Mouse (Mus musculus): ENCODE results near the gene Hoxd8. TPM values are rescaled to one million over a fixed set of nuclear protein-coding genes. Genes with fewer than 3 reads are reported as not detected.

Hoxd8 gene
- total RNA-seq, 2 experiments from 2014 or later, result 43.9 to 55.4 TPM

DNA sequence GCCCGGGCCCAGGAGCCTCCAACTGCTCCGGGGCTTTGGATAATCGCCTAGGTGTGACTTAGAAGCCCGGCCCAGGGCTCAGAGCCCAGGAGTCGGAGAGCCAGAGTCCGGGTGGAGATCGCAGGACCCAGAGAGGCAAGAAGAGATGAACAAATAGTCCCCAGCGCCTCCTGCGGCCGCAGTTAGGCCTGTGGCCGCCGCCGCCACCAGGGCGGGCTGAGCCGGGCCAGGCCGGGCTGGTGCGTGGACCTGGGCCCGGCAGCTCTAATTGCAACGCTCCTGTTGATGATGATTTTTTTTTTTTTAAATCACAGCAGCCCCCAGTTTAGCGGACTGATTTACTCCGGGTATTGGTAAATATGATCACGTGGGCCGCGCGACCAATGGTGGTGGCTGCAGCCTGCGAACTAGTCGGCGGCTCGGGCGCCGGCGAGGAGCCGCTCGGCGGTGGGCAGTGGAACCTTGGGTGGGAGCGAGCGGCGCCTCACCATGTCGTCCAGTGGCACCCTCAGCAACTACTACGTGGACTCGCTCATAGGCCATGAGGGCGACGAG lies 6.8 kb upstream of the Hoxd8 start, which contains the start of gene Hoxd9:
Gene Hoxd9 (plus strand): TSS at position 161 of the 555 bp plus-strand sequence.
- no peak for DNase-seq (ENCODE audit: low spot score in 2 of 2)

DNA sequence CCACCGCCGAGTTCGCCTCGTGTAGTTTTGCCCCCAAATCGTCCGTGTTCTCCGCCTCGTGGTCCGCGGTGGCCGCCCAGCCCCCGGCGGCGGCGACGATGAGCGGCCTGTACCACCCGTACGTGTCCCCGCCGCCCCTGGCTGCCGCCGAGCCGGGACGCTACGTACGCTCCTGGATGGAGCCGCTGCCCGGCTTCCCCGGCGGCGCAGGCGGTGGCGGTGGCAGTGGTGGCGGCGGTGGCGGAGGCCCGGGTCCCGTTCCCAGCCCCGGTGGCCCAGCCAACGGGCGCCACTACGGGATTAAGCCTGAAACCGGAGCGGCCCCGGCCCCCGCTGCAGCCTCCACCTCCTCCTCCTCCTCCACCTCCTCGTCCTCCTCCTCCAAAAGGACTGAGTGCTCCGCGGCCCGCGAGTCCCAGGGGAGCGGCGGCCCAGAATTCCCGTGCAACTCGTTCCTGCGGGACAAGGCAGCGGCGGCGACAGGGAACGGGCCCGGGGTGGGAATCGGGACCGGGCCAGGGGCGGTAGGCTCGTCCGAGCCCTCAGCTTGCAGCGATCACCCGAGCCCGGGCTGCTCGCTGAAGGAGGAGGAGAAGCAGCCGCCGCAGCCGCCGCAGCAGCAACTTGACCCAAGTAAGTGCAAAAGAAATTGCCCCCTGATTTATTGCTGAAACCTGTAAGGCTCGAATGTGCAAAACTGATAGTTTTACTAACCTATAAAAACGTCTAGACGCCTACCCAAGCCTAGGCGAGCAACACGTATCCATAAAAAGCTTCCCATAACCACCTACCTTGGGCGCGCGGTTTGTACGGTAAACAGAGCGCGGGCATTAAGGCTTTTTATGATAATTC lies 6.0 kb upstream of the Hoxd8 start:
- no peak for DNase-seq (ENCODE audit: low spot score in 2 of 2)

DNA sequence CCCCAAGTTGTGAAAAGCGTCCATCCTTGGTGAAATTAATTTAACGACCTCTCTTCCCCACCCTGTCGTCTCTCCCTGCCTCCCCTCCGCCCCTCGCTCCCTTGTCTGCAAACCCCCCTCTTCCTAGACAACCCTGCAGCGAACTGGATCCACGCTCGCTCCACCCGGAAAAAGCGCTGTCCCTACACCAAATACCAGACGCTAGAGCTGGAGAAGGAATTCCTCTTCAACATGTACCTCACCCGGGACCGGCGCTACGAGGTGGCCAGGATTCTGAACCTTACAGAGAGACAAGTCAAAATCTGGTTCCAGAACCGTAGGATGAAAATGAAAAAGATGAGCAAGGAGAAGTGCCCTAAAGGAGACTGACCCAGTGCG lies 5.4 kb upstream of the Hoxd8 start:
- no peak for DNase-seq (ENCODE audit: low spot score in 2 of 2)

DNA sequence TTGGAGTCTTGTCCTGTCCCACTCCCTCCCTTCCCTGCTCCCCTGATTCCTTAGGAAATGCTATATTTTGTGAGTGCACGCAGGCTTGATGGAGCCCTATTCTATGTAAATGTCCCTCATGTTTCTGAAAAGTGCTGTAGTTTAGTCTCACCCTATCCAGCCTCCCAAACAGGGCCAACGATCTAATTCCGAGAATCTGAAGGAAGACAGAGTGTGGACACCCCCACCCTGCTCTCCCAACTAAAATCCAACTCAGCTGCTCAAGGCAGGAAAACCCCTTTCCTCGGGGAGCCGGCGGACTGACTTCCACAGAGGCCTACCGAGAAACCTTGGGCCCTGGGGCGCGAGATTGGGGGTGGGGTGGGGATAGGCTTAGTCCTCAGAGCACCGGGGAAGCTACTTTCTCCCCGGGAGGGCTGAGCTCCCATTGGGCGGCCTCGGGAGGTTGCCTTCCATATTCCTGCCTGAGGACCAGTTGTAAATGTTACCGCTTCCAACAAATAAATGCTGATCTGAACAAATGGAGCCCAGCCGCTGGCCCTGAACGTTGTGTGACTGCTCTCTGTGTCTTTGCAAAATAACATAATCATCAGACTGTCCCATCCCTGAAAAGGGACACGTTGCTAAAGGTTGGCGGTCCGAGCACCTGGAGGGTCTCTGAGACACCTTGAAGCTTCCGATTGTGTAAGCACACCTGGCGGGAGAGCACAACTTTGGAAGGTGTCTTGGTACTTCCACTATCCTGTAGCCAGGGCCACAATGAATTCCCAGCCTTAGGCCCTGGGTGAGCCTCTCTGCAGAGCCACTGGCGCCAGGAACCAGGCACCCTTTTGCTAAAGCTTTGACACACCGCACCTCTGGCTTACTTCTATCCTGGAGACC lies 4.5 kb upstream of the Hoxd8 start:
- DNase-seq (ENCODE audit: low spot score in 2 of 2), result no peak

DNA sequence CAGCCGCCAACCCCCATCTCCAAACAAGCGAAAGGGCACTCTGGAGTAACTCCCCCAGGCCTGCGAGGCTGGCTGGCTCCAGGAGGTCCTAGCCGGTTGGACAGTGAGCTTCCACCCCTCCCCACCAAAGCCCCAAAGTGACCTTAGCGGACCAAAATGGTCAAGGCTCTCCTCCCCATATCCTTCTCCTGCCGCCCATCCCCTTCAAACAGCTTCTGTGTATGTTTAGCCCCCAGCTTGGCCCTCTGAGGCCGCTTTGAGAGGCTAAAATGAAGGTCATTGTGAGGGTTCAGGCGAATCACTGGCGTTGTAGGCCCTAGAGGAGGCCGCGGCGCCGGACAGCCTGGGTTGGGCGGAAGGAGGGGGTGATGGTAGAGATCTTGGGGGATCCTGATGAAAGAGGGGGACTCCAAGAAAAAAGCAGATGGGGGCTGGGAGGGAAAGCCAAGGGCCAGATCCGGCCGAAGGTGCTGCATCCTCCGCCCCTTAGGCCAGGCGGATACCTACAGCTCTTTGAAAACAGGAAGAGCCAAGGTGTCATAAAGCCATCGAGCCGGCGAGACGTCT lies 3.8 kb upstream of the Hoxd8 start:
- no peak for DNase-seq (ENCODE audit: low spot score in 2 of 2)

DNA sequence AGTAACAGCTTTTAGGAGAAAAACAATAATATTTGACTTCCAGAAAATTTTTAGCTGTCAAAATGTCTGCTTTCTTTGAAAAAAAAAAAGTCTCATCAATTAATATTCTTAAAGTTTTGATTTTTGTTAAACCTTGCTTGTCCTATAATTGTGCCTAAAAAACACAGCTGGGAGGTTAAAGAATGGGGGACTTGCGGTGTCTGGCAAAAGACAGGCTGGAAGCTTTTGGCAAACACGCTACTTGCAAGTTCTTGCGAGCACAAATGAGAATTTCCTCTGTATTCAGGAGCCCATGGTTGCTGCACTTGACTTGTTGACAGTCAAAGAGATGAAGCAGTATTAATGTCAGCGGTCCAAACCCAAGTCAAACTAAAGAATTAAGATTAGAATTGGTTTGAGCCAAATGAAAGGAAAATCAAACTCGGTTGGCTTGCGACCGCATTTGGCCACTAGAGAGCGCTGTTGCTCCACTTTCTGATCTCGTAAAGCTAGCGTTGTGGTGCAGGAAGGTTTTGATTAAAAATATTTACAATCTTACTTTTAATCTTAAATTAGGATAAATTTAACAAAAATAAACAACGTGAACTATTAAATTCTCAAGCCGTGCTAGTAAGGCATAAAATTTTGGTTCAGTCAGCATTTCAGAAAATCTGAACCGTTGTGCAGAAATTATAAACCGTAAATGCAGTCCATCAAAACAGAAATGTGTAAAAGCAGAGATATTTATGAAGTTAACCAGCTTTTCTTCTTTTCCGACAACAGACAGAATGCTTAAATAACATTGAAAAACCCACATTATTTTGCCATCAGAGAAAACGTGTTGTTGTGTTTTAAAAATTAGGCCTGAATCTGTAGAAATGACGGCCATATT lies 2.2 kb upstream of the Hoxd8 start:
- no peak for DNase-seq (ENCODE audit: low spot score in 2 of 2)

DNA sequence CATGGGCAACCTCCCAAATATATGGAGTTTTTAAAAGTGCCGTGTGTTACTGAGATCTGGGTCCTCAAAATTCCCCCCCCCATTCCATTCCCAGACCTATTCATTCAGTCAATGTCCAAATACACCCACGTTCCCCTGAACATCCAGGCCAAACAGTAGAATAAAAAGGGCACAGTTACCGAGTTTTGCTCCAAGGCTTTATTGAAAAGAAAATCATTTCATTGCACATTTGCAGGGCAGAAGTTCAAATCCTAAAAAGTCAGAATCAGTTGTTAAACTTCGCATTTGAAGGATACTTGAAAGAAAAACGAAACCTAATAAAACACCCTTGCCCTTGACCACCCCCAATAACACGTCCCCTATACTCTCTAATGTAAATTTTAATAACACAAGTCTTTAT lies 1.6 kb upstream of the Hoxd8 start:
- no peak for DNase-seq (ENCODE audit: low spot score in 2 of 2)

DNA sequence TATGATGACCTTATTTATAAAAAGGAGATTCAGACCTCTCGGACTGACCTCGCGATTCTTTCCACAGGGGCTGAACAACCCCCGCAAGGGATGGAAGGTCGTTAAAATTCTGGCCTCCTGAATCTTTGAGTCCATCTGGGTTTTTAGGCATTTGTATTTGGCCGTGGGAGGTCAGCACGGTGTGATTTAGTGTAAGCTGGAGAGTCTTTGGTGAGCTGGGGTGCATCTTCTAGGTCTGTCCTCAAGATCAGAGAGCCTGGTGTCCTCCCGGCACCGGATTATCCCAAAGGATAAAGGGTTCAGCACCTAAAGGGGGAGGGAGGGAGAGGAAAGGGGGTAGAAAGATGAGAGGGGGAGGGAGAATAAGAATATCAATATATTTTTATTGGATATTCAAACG lies 1.1 kb upstream of the Hoxd8 start:
- DNase-seq (ENCODE audit: low spot score in 2 of 2), result no peak

DNA sequence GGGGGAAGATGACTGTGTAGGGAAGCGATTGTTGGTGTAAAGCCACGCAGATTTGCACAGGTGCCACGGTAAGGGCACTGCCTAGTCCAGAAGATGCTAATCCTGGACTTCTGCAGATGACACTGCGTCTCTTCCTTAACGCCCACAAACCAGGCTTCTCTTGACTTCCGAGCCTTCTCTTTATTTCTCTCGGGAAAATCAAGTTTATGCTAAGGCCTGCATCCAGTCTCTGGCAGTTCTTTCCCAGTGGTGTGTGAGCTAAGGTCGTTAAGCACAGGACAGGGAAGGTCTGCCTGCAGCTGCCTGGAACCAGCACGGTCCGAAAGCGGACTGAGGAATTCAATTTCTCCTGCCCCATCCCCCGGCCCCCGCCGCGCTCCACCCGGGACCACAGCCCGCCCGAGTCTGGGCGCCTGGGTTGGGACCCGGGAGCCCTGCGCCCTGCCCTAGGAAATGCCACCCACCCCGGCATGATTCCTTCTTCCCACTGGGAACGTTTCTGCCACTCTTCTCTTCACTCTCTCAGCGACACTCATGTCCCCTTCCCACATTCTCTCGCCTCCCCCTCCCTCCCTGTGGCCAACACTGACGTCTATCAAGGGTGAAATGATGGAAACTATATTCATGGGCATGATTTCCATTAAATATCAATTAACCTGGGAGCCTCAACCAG lies 559 bp upstream of the Hoxd8 start:
- no peak for DNase-seq (ENCODE audit: low spot score in 2 of 2)

DNA sequence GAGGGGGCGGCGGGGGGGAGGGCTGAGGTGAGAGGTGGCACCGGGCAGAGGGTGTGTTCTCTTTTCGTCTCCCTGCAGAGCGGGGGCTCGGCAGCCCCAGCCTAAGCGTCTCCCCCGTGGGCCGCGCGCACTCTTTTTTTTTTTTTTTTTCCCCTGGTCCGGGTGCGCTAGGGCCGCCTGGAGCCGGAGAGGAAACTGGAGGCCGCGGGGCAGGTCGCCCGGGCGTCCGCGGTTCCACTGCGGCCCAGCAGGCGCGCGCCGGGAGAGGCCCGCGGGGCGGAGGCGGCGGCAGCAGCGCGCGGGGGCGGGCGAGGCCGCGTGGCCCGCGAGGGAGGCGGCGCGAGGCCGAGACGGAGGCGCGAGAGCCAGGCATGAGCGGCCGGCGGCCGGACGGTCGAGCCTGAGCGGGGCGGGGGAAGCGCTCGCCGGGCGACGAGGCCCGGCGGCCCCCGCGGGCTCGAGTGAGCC lies 618 bp downstream of the Hoxd8 start:
- no peak for DNase-seq (ENCODE audit: low spot score in 2 of 2)

DNA sequence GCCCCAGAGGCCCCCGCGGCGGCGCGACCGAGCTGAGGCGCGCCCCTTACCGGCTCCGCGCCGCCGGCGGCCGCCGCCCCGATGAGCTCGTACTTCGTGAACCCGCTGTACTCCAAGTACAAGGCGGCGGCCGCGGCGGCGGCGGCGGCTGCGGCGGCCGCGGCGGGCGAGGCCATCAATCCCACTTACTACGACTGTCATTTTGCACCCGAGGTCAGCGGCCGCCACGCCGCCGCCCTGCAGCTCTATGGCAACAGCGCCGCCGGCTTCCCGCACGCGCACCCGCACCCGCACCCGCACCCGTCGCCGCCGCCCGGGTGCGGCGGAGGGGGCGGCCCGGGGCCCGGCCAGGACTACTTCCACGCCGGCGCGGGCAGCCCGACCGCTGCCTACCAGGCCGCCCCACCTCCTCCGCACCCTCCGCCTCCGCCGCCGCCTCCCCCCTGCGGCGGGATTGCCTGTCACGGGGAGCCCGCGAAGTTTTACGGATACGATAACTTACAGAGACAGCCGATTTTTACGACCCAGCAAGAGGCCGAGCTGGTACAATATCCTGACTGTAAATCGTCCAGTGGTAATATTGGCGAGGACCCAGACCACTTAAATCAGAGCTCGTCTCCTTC lies 1.2 kb downstream of the Hoxd8 start:
- DNase-seq (ENCODE audit: low spot score in 2 of 2), result no peak

DNA sequence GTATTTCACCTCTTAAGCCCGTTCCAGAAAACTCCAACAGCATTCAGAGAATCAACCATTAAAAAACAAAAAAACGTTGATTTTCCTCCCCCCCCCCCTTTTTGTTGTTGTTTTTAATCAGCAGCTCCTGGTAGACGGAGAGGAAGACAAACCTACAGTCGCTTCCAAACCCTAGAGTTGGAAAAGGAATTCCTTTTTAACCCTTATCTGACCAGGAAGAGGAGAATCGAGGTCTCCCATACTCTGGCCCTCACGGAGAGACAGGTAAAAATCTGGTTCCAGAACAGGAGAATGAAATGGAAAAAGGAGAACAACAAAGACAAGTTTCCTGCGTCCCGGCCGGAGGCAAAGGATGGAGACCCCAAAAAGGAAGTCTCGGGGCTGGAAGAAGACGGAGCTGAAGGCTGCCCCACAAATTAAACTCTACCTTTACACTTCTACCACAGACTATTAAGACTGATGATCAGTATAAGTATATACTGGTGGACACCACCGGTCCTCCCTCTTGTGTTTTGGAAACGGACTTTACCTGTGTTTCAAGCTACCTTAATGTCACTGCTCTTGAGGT lies 2.1 kb downstream of the Hoxd8 start:
- no peak for DNase-seq (ENCODE audit: low spot score in 2 of 2)

DNA sequence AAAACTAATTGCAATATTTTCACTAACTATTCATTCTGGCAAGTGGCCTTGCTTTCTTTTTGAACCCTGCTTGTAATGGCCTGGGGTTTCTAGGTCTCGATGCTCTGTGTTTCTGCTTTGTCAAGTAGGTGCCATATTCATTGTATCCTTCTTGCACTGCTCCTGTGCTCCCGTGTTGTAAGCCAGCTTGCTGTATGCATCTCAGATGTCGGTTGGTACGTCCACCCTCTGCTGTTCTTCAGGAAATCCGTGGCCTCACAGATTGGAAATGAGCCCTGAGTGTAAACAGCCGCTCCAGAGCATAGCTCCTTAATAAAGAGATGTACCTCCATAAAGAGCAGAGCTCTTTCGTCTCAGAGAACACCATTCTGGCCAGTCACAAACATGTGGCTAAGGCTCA lies 3.2 kb downstream of the Hoxd8 start:
- DNase-seq (ENCODE audit: low spot score in 2 of 2), result no peak

DNA sequence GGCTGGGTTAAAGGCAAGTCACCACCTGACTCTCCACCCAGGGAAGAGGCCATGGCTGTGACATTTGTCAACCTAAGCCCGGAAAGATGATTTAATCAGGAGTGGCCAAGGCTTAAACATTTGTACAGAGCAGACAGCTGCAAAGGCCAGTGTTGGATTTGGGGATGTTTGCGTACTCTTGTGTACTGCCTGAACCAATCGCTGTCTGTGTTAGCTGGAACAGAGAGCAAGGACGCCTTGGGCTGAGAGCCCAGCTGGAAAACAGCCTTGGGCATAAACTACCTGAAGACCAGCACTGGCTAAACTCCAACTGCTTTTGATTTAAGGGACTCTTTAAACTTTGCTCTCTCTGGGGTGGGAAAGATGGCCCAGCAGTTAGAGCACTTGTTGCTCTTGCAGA lies 4.3 kb downstream of the Hoxd8 start:
- DNase-seq (ENCODE audit: low spot score in 2 of 2), result no peak

DNA sequence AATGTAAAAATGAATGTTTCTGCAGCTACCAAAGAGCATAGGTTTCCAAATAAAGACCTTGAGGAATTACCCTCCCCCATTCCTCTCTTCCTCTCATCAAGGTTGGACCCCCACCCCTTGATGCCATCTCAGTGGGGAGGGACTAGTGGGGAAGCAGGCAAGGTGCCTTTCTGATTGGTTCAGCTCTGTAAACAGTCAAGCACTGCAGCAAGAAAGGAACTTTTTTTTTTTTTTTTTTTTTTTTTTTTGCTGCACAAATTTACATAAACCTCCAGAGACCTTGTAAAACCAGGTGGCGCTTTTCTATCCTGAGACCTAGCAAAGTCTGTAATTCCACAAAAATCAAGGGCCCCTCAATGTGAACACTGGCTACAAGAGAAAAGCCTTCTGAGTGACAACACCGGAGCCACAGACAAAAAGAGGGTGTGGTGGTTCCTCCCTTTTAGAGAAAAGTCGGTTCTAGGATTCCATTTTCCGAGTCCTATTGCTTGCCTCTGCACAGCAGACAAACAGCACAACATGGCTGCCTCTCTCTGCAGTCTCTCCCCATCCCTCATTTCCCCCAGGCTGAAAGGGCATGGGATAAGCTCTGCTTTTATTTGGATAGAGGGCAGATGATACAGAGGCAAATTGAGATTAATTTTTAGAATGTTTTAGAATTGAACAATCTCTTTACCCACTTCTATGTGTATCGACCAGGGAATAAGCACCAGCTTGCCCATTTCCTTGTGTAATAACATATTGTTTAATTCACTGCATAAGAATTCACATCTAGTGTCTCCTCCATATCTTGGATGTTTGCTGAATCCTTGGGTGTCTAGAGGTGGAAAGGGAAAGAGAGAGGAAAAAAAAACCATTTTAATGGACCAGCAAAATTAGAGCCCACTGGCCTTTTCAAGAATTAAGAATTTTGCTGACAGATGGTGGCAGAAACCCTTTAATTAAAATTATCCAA lies 5.3 kb downstream of the Hoxd8 start:
- no peak for DNase-seq (ENCODE audit: low spot score in 2 of 2)

DNA sequence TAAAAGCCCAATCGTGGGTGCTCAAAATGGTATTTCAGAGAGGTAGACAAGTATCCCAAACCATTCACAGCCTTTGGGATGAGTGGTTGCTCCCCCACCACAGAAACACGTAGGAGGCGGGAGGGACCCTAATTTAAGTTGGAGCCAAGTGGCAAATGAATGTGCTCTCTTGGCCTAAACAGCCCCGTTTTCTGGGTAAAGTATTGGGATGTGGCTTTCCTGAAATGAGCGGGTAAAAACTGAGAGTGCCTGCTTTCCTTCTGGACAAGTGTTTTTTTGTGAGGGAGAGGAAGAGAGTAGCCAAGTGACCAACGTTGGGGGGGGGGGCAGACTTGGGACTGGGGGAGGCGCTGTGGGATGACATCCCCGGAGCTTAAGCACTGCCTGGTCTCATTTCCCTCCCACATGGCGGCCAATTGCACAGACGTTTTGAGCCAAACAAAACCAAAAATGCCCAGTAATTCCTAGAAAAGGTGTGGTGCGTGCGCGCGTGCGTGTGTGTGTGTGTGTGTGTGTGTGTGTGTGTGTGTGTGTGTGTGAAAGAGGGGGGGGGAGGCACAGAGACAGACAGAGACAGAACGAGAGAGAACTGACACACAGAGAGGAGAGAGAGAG lies 6.6 kb downstream of the Hoxd8 start:
- DNase-seq (ENCODE audit: low spot score in 2 of 2), result no peak

All from adrenal gland, postnatal 4 days (tissue).